Mouse (Mus musculus) intestine, postnatal 0 days (tissue): ENCODE data around the gene Scg3. TPM values are rescaled to one million over a fixed set of nuclear protein-coding genes. Genes with fewer than 3 reads are reported as not detected.

Experiments
- ATAC-seq: fragments of 200-750 bp; cut with Nextera tagmentation; 2 replicates; pipeline ENCODE4 v1.8.0; 2017; ENCODE audit warnings: mild to moderate bottlenecking, moderate TSS enrichment, moderate library complexity
- H3K27ac ChIP-seq: fragments of 300-500 bp; sonication (generic); 2 replicates; pipeline ENCODE4 v1.5.1; 2014; ENCODE audit warnings: mild to moderate bottlenecking, low read depth, low read length, moderate library complexity
- H3K27me3 ChIP-seq: fragments of 300-500 bp; sonication (generic); replicated peaks from 2 replicates; pipeline ENCODE4 v1.6.1; 2014; ENCODE audit warnings: low read length, mixed read lengths; ENCODE audit not compliant: control insufficient read depth, insufficient read depth
- H3K36me3 ChIP-seq: fragments of 300-500 bp; sonication (generic); 2 replicates; pipeline ENCODE4 v1.6.1; 2014; ENCODE audit warnings: mild to moderate bottlenecking, moderate library complexity; ENCODE audit not compliant: control insufficient read depth, insufficient read depth
- H3K4me1 ChIP-seq: fragments of 300-500 bp; sonication (generic); replicated peaks from 2 replicates; pipeline ENCODE4 v1.6.1; 2014; ENCODE audit warnings: antibody characterized with exemption, low read length, mixed read lengths; ENCODE audit not compliant: control insufficient read depth, insufficient read depth
- H3K4me2 ChIP-seq: fragments of 300-500 bp; sonication (generic); replicated peaks from 2 replicates; pipeline ENCODE4 v1.6.1; 2014; ENCODE audit warnings: low read depth, mild to moderate bottlenecking, moderate library complexity
- H3K4me3 ChIP-seq: fragments of 300-500 bp; sonication (generic); 2 replicates; pipeline ENCODE4 v1.5.1; 2014; ENCODE audit warnings: low read depth, low read length
- H3K9ac ChIP-seq: fragments of 300-500 bp; sonication (generic); 2 replicates; pipeline ENCODE4 v1.6.1; 2014; ENCODE audit warnings: mild to moderate bottlenecking, low read depth, low read length
- H3K9me3 ChIP-seq: fragments of 300-500 bp; sonication (generic); 2 replicates; pipeline ENCODE4 v1.6.1; 2016; ENCODE audit warnings: mixed run types; ENCODE audit not compliant: control insufficient read depth
- CTCF ChIP-seq: sonication (generic); IDR thresholded peaks from 2 replicates; pipeline ENCODE4 v1.5.1; 2016; ENCODE audit warnings: low read depth, mild to moderate bottlenecking, control low read depth, antibody characterized with exemption, moderate library complexity
- WGBS: fragments of 180-500 bp; shearing (Covaris S2); extraction: QIAGEN DNeasy Blood & Tissue Kit; methylation state at CpG from one replicate; pipeline ENCODE4 v1.1.7; 2014; 5-methylcytosine and 5-hydroxymethylcytosine counted together
- polyA plus RNA-seq: library from polyadenylated mRNA; unstranded; fragments of >200 nt; fragmentation: Nextera tagmentation; extraction: Ambion mirVana; gene quantifications from 2 replicates; pipeline ENCODE4 v1.2.1, GENCODE M21; 2015

Scg3 gene
- polyA plus RNA-seq, 1 experiment from 2014 or later: 6.7 TPM

DNA sequence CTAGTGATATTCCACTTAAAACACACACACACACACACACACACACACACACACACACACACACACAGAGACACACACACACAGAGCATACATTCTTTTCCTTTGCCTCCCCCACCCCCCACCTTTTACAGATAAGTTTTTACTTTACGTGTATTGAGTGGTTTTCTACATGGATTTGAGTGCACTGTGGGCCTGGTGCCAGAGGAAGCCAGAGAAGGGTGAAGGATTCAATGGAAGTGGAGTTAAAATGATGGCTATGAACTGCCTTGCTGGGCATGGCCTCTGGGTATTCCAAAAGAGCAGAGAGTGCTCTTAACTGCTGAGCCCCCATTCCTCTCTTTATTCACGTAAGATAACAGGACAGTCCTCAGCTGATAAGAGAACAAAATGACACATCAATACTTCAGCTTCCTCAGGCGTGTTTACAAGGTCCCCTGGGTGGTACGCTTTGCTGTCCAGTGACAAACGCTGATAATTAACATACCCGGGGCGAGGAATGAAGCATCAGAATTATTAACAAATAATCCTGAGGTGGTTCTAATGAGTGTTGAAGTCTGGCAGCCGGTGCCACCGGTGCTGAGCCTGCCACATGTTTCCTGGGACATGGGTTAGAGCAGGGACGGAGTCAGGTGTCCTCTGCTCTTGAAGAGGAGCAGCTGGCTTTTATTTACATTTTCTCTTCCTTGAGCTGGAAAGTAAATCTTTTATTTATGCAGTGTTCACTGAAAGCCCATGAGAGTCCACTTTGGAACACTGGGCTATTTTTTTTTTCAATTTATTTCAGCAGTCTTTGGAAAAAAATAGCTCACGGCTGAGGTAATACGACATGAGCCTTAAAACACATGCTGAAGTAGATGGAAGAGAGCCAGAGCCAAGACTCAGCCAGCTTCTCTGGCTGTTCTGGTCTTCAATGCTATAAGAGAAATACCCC, 29.6 kb downstream of the Scg3 start:
- Histone ChIP-seq H3K4me1 (no peaks in the 10 kb centered on the region), H3K9ac (no peak overlapping the region), H3K27me3 (no peaks in the 10 kb centered on the region), H3K4me2 (no peak overlapping the region), H3K4me3 (no peak overlapping the region), H3K27ac (no peak overlapping the region), H3K36me3 (no peaks in the 10 kb centered on the region), H3K9me3 (no peaks in the 10 kb centered on the region)
- TF ChIP-seq CTCF: no peak
- ATAC-seq: no peak
- 24% methylated on average over 12 of the region's 12 CpGs for WGBS

DNA sequence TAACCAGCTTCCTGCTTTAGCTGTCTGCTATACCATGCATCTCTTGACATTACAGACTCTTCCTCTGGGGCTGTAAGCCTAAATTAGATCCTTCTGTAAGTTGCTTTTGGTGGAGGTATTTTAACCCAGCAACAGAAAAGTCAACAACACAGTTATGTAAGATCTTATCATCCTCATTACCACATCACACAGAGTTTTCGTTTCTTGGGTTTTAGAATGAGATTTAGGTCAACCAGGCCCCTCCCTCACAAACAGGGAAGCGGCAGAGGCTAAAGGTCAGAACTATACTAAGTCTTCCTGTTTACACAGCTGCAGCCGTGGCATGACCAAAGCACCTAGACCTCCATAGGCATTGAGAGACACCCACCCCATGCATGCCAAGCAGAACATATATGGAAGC, 38.5 kb downstream of the Scg3 start:
- Histone ChIP-seq H3K9me3 (no peaks in the 10 kb centered on the region), H3K27me3 (no peaks in the 10 kb centered on the region), H3K4me1 (no peaks in the 10 kb centered on the region), H3K9ac (no peak overlapping the region), H3K4me2 (no peak overlapping the region), H3K27ac (no peak overlapping the region), H3K36me3 (no peaks in the 10 kb centered on the region), H3K4me3 (no peak overlapping the region)
- ATAC-seq: no peak
- 23% methylated on average over 3 of the region's 3 CpGs for WGBS
- no peak for TF ChIP-seq CTCF

DNA sequence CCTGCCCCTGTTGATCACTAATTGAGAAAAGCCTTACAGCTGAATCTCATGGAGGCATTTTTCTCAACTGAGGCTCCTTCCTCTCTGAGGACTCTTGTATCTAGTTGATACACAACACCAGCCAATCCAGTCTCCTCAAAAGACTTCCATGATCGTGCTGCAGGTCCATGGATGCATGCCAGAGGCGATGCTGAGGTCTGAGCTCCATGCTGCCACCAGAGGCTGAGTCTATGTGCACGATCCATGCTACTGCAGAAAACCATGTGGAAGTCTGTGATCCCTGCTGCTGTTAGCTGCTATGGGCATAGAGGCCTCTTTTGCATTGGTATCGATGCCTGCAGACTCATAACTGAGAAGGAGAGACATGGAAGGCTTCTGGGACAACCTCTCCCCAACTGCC, 49.6 kb downstream of the Scg3 start:
- Histone ChIP-seq H3K27me3 (no peaks in the 10 kb centered on the region), H3K36me3 (no peaks in the 10 kb centered on the region), H3K9ac (no peak overlapping the region), H3K4me3 (no peak overlapping the region), H3K27ac (no peak overlapping the region), H3K9me3 (no peaks in the 10 kb centered on the region), H3K4me2 (no peak overlapping the region), H3K4me1 (no peaks in the 10 kb centered on the region)
- no peak for TF ChIP-seq CTCF
- 90% methylated on average over 4 of the region's 4 CpGs for WGBS
- no peak for ATAC-seq

DNA sequence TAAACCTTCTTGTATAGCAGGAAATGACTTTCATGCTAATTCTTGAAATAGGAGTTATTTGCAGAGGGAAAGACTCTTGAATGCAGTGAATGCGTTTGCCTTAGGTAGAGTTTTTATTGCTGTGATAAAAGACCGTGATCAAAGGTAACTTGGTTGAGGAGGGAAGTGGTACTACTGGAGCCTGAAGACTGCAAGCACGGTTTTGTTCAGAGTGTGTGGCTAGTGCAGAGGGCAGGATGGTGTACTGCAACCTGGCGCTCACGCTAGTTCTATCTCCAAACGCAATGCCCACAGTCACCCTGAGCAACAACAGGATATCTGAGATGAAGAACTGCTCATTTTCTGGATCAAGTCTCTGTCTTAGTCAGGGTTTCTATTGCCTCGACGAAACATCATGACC, 50.3 kb downstream of the Scg3 start:
- peak; percentile 41; the same call in 1 of the 2 replicates for ATAC-seq
- H3K9me3 ChIP-seq: no peaks in the 10 kb centered on the region
- no peak overlapping the region for H3K27ac ChIP-seq
- TF ChIP-seq CTCF: no peak
- no peaks in the 10 kb centered on the region for H3K27me3 ChIP-seq
- no peaks in the 10 kb centered on the region for H3K36me3 ChIP-seq
- 58% methylated on average over 8 of the region's 8 CpGs for whole genome bisulfite sequencing
- no peak overlapping the region for H3K4me3 ChIP-seq
- H3K9ac ChIP-seq: no peak overlapping the region
- H3K4me1 ChIP-seq: no peaks in the 10 kb centered on the region
- no peak overlapping the region for H3K4me2 ChIP-seq

DNA sequence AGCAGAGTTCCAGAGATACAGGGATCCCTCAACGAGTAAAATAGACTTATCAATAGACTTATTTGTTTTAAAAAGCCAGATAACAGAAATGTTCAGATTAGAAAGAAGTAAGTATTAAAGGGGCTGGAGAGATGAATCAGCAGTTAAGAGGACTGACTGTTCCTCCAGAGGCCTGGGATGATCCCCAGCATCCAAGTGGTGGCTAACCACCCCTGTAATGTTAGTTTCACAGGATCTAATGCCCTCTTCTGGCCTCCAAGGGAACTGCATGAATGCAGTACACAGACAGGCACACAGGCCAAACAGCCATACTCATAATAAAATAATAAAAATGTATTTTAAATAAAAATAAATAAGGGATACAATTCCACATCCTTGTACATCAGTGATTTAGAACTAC, 51.0 kb downstream of the Scg3 start:
- WGBS: 45% methylated on average over 1 of the region's 1 CpGs
- peak; percentile 66 for TF ChIP-seq CTCF
- Histone ChIP-seq H3K27me3 (no peaks in the 10 kb centered on the region), H3K4me2 (no peak overlapping the region), H3K4me1 (no peaks in the 10 kb centered on the region), H3K9me3 (no peaks in the 10 kb centered on the region), H3K36me3 (no peaks in the 10 kb centered on the region), H3K27ac (no peak overlapping the region), H3K4me3 (no peak overlapping the region), H3K9ac (no peak overlapping the region)
- ATAC-seq: no peak

DNA sequence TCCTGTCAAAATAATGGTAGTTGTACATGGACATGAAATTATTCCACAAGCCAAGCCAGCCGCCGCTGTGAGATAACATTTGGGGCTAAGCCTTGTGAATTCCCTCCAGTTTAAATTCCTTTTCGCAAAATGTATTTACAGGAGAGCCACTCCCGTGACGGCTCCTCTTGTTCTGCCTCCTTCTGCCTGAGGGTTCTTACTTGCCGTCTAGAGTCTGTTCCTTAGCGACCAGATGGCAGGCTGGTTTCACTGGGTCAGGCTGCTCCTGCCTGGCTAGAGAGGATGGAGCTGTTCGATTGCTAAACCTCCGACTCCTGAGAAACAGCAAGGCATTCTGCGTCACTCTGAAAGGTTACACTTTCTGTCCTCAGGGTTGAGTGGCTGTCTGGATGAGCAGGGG, 51.7 kb downstream of the Scg3 start:
- no peak for TF ChIP-seq CTCF
- ATAC-seq: no peak
- Histone ChIP-seq H3K4me2 (no peak overlapping the region), H3K27me3 (no peaks in the 10 kb centered on the region), H3K9me3 (no peaks in the 10 kb centered on the region), H3K4me3 (no peak overlapping the region), H3K36me3 (no peaks in the 10 kb centered on the region), H3K9ac (no peak overlapping the region), H3K4me1 (no peaks in the 10 kb centered on the region), H3K27ac (no peak overlapping the region)
- WGBS: 54% methylated on average over 10 of the region's 10 CpGs
